Mouse (Mus musculus) heart, adult 2 months (tissue): ENCODE measurements around the gene Sds. TPM values are rescaled to one million over a fixed set of nuclear protein-coding genes. Genes with fewer than 3 reads are reported as not detected.

Source experiments
- DNase-seq, 2 experiments: peaks; one replicate each; pipeline ENCODE4 v3.0.0; 2021
- H3K27ac ChIP-seq: fragments of 200-600 bp; 2 replicates; pipeline ENCODE4 v1.8.1; 2022
- H3K27me3 ChIP-seq: fragments of 200-500 bp; 2 replicates; pipeline ENCODE4 v1.6.1; 2012; ENCODE audit warnings: mild to moderate bottlenecking, low read length, inconsistent platforms, mixed read lengths; ENCODE audit not compliant: control insufficient read depth, insufficient read depth
- H3K36me3 ChIP-seq: fragments of 200-500 bp; 2 replicates; pipeline ENCODE4 v1.6.1; 2012; ENCODE audit warnings: low read length, inconsistent platforms; ENCODE audit not compliant: control insufficient read depth, insufficient read depth
- H3K4me1 ChIP-seq: fragments of 200-500 bp; 2 replicates; pipeline ENCODE4 v1.6.1; 2011; ENCODE audit warnings: low read length; ENCODE audit not compliant: control insufficient read depth, insufficient read depth
- H3K4me3 ChIP-seq: fragments of 200-600 bp; 2 replicates; pipeline ENCODE4 v1.8.1; 2022
- H3K79me2 ChIP-seq: fragments of 200-500 bp; replicated peaks from 2 replicates; pipeline ENCODE4 v1.6.1; 2012; ENCODE audit warnings: mild to moderate bottlenecking, inconsistent platforms, low read length, moderate library complexity, mixed read lengths; ENCODE audit not compliant: control insufficient read depth, insufficient read depth
- H3K9ac ChIP-seq: fragments of 200-500 bp; 2 replicates; pipeline ENCODE4 v1.6.1; 2012; ENCODE audit warnings: low read depth, mild to moderate bottlenecking, control low read depth, inconsistent platforms, low read length, mixed read lengths
- CTCF ChIP-seq: fragments of 200-600 bp; IDR thresholded peaks from 2 replicates; pipeline ENCODE4 v1.8.1; 2022; ENCODE audit warnings: antibody characterized with exemption, mild to moderate bottlenecking, moderate library complexity
- EP300 ChIP-seq: fragments of 200-500 bp; IDR thresholded peaks from 2 replicates; pipeline ENCODE4 v1.6.1; 2011; ENCODE audit warnings: low read depth, low read length, control low read depth; ENCODE audit not compliant: insufficient read depth
- POLR2A ChIP-seq: fragments of 200-500 bp; IDR thresholded peaks from 2 replicates; pipeline ENCODE4 v1.6.1; 2011; ENCODE audit warnings: mild to moderate bottlenecking, low read depth, low read length, control low read depth; ENCODE audit not compliant: insufficient read depth
- WGBS: fragments of 180-500 bp; shearing (Covaris S2); methylation state at CpG from one replicate; pipeline ENCODE4 v1.1.7; 2018; 5-methylcytosine and 5-hydroxymethylcytosine counted together
- intact Hi-C: fragments of 180-260 bp; cut with DNase I; formaldehyde crosslinking; loops from one replicate; pipeline ENCODE4 v1.15.1; 2025
- polyA plus RNA-seq: library from polyadenylated mRNA; depleted of rRNA; stranded (reverse); fragments of >200 nt; gene quantifications from 2 replicates; pipeline ENCODE4 v1.2.3, GENCODE M21; 2012
- total RNA-seq, 2 experiments: library from RNA; stranded (reverse); gene quantifications; 2 replicates each; pipeline ENCODE4 v1.2.3; 2021

Gene Sds
- total and polyA plus RNA-seq, 3 experiments: 1.2 to 10.9 (median 3.0) TPM

DNA sequence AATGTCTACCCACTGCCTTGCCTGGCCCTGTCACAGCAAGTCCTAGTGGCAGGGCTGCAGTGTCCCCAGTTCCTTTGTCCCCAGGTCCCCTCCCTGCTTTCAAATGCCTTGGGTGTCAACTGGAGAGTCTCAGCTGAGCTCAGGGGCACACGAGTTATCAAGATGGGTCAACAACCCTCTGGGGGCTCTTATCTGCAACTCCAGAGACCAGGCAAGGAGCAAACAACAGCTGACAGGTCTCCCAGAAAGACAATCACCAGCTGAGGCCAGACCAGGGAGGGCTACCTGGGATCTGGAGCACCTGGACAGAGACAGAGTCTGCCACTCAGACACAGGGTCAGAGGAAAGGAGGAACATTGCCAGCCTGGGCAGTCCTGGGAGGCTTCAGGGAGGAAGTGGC, 20.1 kb upstream of the Sds start:
- H3K79me2 ChIP-seq: no peaks in the 10 kb centered on the region
- no peaks in the 10 kb centered on the region for H3K4me1 ChIP-seq
- H3K27ac ChIP-seq: no peak overlapping the region
- intact Hi-C loops: no loop called here
- TF ChIP-seq CTCF (no peak), POLR2A (no peak), EP300 (no peak)
- no peak for DNase-seq
- no peak overlapping the region for H3K4me3 ChIP-seq
- no peaks in the 10 kb centered on the region for H3K36me3 ChIP-seq
- 9% methylated on average over 1 of the region's 1 CpGs for WGBS
- no peak overlapping the region for H3K9ac ChIP-seq
- no peaks in the 10 kb centered on the region; the same call in 1 of the 2 replicates for H3K27me3 ChIP-seq

DNA sequence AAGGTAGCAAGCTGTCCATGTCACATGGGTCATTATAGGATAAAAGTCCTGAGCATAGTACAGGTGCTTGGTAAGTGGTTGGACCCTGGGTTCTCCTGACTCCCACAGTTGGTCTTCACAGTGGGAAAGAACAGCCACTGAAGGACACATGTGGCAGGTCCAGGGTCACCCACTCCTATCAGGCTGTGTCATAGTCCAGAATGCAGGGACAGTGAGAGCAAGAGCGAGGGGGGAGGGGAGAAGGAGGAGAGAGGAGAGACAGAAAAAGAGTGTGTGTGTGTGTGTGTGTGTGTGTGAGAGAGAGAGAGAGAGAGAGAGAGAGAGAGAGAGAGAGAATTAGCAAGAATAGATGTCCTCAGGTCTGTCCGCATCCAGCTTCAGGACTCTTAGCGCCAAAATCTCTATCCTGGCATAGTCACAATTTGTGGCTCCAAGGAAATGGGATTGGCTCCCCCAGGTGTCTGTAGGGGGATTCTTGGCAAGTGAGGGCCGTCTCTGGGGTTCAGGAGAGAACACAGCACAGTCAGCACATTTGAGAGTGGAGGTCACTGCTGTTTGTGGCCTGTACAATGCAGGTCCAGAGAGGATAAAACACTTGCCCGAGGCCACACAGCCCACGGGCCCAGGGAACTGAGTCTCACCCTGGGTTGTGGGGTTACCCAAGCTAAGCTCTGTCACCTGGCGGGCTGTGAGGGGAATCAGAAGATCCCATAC, 19.3 kb upstream of the Sds start:
- TF ChIP-seq POLR2A (no peak), EP300 (no peak), CTCF (no peak)
- no peak for DNase-seq
- Histone ChIP-seq H3K4me1 (no peaks in the 10 kb centered on the region), H3K27me3 (no peaks in the 10 kb centered on the region; the same call in 1 of the 2 replicates), H3K4me3 (no peak overlapping the region), H3K9ac (no peak overlapping the region), H3K79me2 (no peaks in the 10 kb centered on the region), H3K36me3 (no peaks in the 10 kb centered on the region), H3K27ac (no peak overlapping the region)
- intact Hi-C loops: no loop called here
- 59% methylated on average over 7 of the region's 7 CpGs for WGBS

DNA sequence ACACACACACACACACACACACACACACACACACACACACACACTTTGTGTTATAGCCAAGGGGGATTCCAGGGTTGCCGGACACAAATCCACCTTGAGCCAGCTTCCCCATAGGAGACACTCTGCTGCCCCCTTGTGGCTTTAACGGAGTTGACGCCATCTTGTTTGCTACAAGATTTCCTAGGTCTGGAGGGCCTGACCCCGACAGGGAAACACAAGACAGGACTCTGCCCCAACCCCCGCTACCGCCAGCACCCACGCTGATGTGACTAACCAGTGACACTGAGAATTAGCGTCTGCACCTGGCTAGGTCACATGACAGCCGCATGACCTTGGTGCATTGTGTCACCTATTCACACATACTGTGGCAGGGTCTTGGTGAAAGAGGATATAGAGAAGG, 18.7 kb upstream of the Sds start:
- peak in 1 of 2 experiments; percentile 39 for DNase-seq
- no peaks in the 10 kb centered on the region; the same call in 1 of the 2 replicates for H3K27me3 ChIP-seq
- TF ChIP-seq EP300: no peak
- peak; percentile 62 for TF ChIP-seq CTCF
- TF ChIP-seq POLR2A: no peak

DNA sequence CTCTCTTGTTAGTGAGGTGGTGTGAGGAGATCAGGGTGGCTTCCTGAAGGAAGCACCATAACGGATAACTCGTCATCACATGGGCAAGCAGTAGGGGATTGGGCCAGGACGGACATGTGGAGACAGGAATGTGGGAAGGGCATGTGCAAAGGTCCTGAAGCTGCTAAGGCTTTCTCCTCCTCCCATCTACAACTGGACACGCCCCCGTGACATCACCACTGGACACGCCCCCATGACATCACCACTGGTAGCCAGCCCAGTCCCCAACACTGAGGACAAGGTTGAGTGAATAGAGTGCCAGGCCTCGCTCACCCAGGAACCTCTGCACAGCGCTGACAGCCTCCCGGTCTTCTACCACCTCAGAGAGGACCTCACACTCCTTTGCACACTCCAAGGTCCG, 17.2 kb upstream of the Sds start:
- Histone ChIP-seq H3K79me2 (no peaks in the 10 kb centered on the region), H3K9ac (no peak overlapping the region), H3K27ac (no peak overlapping the region), H3K36me3 (no peaks in the 10 kb centered on the region), H3K27me3 (no peaks in the 10 kb centered on the region; the same call in 1 of the 2 replicates), H3K4me1 (no peaks in the 10 kb centered on the region), H3K4me3 (no peak overlapping the region)
- no peak for DNase-seq
- 71% methylated on average over 10 of the region's 10 CpGs for WGBS
- intact Hi-C loops: no loop called here
- TF ChIP-seq CTCF: no peak
- no peak for TF ChIP-seq EP300

More for the DNA sequence above, 18.7 kb upstream of the Sds start:
- WGBS: 9% methylated on average over 9 of the region's 9 CpGs
- no peak overlapping the region for H3K27ac ChIP-seq
- no peak overlapping the region for H3K9ac ChIP-seq
- intact Hi-C loops: no loop called here
- H3K36me3 ChIP-seq: no peaks in the 10 kb centered on the region
- no peaks in the 10 kb centered on the region for H3K79me2 ChIP-seq
- H3K4me3 ChIP-seq: no peak overlapping the region
- no peaks in the 10 kb centered on the region for H3K4me1 ChIP-seq

DNA sequence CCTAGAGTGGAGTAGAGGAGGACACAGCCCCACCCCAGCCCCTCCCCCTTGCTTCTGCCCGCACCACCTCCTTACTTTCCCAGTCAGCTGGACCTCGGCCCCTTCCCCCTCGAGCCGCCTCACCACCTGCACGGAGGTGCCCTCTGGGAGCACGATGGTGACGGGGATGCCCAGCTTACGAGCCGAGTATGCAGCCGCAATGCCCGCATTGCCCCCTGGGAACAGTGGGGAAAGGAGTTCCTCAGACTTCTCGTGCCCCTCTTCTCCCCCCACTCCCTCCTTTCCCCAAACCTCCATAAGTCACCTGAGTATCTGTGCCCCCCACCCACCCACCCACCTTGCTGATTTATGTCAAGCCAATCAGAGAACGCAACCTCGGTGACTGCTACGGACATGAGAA, 14.4 kb upstream of the Sds start:
- Histone ChIP-seq H3K9ac (no peak overlapping the region), H3K4me3 (no peak overlapping the region), H3K27me3 (no peaks in the 10 kb centered on the region), H3K79me2 (no peaks in the 10 kb centered on the region), H3K4me1 (no peaks in the 10 kb centered on the region), H3K27ac (no peak overlapping the region), H3K36me3 (no peaks in the 10 kb centered on the region)
- intact Hi-C loops: no loop called here
- DNase-seq: no peak
- TF ChIP-seq EP300: no peak
- no peak for TF ChIP-seq POLR2A
- no peak for TF ChIP-seq CTCF
- 74% methylated on average over 15 of the region's 15 CpGs for WGBS

DNA sequence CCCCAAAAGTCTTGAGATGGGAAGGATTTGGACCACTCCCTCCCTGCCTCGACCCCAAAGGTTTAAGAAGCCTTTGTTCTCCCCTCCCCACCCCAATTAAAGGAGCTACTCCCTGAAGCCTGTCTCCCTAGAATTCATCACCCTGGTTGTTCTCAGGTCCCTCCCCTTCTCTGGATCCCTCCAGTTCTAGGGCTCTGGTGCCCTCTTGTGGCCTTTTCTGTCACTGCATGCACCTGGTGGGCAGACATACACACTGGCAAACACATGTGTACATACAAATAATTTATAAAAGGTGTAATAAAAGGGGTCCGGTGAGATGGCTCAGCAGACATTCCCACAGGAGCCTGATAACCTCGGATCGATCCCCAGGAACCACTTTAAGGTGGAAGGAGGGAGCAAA, 12.0 kb upstream of the Sds start:
- H3K4me3 ChIP-seq: no peak overlapping the region
- DNase-seq: no peak
- H3K4me1 ChIP-seq: no peaks in the 10 kb centered on the region
- H3K27ac ChIP-seq: no peak overlapping the region
- no peaks in the 10 kb centered on the region for H3K79me2 ChIP-seq
- no peak for TF ChIP-seq EP300
- TF ChIP-seq CTCF: peak; percentile 46
- no peaks in the 10 kb centered on the region for H3K27me3 ChIP-seq
- 78% methylated on average over 4 of the region's 4 CpGs for WGBS
- H3K36me3 ChIP-seq: no peaks in the 10 kb centered on the region
- intact Hi-C loops: no loop called here
- H3K9ac ChIP-seq: no peak overlapping the region
